Mouse (Mus musculus) megakaryocyte, embryonic 14.5 days (primary cell): ENCODE measurements around the gene Pbx2.

Experiments used
- FLI1 ChIP-seq: IDR thresholded peaks from 2 replicates; pipeline ENCODE4 v1.6.1; 2012; ENCODE audit warnings: low read length, inconsistent platforms, mixed read lengths
- GATA1 ChIP-seq: IDR thresholded peaks from 3 replicates; pipeline ENCODE4 v1.6.1; 2012; ENCODE audit warnings: mixed read lengths, low read length, inconsistent platforms, borderline replicate concordance

GRCm38 (mm10) chr17:34599891-34600290, 8.8 kb downstream of the Pbx2 start:
- TF ChIP-seq GATA1 (no peak), FLI1 (no peak)
